Mouse (Mus musculus) WW6 (cell line): ENCODE data around the gene Prss35.

Source experiments
- DNase-seq: peaks from one replicate; pipeline ENCODE4 v3.0.0-alpha.2; 2013; ENCODE audit warnings: low read depth, low spot score

Gene Prss35

DNA sequence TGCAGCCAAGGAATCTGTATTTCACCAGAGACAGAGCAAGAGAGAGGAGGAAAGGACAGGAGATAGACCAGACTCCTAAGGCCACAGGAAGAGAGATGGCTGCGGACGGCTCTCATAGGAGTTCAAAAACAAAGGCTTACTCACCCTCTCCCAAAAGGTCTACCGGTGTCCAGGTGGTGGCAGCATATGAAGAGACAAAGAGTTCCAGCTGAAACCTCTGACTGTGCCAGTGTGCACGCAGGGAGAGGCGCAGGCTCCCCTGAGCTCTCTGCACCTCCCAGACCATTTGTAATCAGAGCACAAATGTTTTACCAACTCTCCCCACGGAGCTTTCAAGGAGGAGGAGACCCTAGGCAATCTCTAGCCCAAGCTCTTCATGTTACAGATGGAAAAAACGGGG, 55.2 kb downstream of the Prss35 start:
- DNase-seq: no peak

GRCm38 (mm10) chr9:86799099-86799498, 55.6 kb downstream of the Prss35 start:
- DNase-seq: no peak

DNA sequence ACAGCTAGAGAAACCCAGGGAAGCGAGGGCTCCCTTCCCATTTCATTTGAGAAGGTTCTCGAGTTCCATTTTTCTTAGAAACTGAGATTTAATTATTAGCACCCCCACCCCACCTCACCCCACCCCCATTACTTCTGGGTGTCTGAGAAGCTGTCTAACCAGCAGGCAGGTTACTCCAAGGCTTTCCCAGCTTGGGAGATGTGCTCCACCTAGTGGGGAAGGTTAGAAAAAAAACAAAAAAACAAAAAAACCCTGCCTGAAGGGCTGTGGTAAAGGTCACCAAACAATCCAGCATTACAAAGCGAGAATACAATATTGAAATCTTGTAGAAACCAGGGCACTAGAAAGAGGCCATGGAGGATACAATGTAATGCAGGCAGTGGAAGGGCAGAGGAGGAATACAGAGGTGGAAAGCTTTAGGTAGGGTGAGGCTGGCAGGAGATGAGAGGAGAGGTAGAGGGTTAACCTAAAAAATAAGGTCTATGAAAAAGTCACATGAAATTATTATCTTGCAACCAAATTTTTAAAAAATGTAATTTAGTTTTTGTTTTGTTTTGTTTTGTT, 57.2 kb downstream of the Prss35 start:
- no peak for DNase-seq
